Mouse (Mus musculus) heart, postnatal 10 days (tissue): ENCODE data around the gene Olfr1338. TPM values are rescaled to one million over a fixed set of nuclear protein-coding genes. Genes with fewer than 3 reads are reported as not detected.
A peak's percentile ranks its signal among the peaks of the same experiment; 100 is the strongest.
"Not testable (repeated sequence)": the region's sequence is repeated elsewhere in the genome, so short reads cannot be mapped to it uniquely, and the experiment has no call there.

Source experiments
- DNase-seq, 2 experiments: peaks; one replicate each; pipeline ENCODE4 v3.0.0; 2021
- intact Hi-C: fragments of 180-260 bp; cut with DNase I; formaldehyde crosslinking; loops from one replicate; pipeline ENCODE4 v1.15.1; 2025
- total RNA-seq, 2 experiments: library from RNA; stranded (reverse); gene quantifications; 2 replicates each; pipeline ENCODE4 v1.2.3; 2021

The Olfr1338 gene
- total RNA-seq = not detected

DNA sequence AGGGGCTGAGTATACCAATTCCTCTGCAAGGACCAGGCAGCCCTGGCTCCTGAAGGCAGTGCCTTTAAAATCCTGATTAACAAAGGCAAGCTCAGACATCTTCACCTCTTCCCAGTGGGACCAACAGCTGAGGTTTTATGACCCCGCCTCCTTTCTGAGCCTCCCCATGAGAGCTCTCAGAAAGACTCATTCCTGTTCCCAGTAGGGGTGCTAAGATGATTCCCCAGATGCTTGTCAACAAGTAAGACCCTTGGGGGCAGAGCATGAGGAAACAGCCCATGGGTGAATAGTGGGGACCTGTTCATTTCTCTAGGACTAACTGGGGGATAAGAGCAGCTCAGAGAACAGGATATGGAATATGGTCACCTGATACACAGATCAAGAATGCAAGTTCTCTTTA is at the start of gene Olfr1338:
Olfr1338 (minus strand) TSS at position 101 of the 400 bp plus-strand sequence.
- DNase-seq = no peak
- intact Hi-C loops = no loop called here

- intact Hi-C loops = not testable (repeated sequence)
- peak; percentile 4 to 13 for DNase-seq
Measured at GRCm38 (mm10) chr4:118792796-118793195, 34.3 kb upstream of the Olfr1338 start.

- intact Hi-C loops = no loop called here
- DNase-seq = no peak
Measured at GRCm38 (mm10) chr4:118782486-118782885, 23.9 kb upstream of the Olfr1338 start, which contains the start of gene Olfr1337. TSS of gene Olfr1337 (minus strand) at chr4:118782586.

DNA sequence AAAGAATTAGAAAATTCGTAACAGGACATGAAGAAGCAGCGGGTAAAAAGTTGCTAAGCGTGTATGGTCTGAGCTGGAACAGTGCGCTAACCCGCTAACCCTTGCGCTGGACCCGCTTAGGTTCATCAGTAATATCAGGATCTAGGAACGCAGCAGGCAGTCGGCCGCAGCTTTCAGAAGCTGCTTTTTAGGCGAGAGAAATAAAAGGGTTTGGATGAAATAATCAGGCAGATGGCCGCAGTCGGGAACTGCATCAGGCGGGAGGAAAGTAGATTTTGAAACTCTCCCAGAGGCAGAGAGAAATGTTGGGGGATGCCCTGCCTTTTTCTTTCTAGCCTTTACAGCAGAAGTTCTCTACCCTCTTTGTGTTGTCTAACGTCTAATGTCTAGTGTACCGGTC is 16.7 kb downstream of the Olfr1338 start:
- intact Hi-C loops = no loop called here
- no peak for DNase-seq

GRCm38 (mm10) chr4:118740988-118741698 is 17.4 kb downstream of the Olfr1338 start:
- intact Hi-C loops = no loop called here
- DNase-seq = no peak

GRCm38 (mm10) chr4:118739574-118739973 is 19.0 kb downstream of the Olfr1338 start:
- intact Hi-C loops = no loop called here
- no peak for DNase-seq

GRCm38 (mm10) chr4:118731875-118732274 is 26.7 kb downstream of the Olfr1338 start, which contains the start of gene Olfr1339:
TSS of gene Olfr1339 (plus strand) at chr4:118732175.
- DNase-seq = no peak
- intact Hi-C loops = no loop called here

DNA sequence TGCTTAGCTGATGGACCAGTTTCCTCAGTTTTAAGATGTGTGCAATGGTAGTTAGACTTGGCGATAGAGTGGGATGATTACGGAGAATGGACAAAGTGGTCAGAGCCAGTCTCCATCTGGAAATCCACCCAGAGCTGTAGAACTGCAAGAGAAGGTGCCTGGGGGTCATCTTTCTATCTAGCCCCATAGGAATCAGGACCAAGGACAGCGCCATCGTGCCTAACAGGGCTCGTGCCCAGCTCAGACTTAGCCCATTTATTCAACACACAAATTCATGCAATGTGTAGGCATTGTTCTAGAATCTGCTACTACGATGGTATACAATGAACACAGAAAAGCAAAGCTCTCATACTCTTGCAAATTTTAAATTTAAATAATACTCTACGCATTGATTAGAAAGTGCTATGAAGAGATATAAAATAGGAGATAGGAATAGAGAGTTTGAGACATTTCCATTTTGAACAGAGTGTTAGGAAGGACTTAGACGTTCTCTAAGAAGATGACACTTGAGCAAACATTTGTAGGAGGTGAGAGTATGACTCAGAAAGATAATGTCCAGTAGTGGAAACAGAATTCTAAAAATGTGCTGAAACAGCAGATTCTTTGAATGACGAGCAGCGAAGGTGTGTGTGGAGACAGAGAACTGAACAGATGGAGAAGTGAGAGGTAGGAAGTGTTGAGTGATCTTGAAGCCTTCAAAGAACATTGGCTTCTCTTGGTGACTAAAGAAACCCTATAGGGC is 36.6 kb downstream of the Olfr1338 start:
- intact Hi-C loops = no loop called here
- peak; percentile 6 to 34 for DNase-seq

DNA sequence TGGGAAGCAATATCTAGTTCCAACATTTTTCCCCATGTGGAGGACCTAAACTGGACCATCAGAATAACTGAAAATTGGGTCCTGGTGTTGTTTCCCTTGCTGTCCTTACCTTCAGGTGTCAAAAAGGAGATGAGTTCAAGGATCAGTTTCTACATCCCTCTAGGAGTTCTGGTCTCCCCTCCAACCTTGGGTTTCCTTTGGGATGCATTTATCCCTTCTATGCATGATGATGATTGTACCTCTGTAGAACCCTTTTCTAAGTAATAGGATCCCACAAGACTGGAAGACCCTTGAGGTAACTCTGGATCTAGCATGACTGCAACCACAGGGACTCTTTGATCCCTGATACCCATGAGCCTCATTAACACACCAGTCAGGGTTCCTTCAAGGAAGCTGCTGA is 38.7 kb downstream of the Olfr1338 start, which contains the start of gene Olfr1340:
Olfr1340 (plus strand) TSS at position 301 of the 400 bp plus-strand sequence.
- intact Hi-C loops = no loop called here
- DNase-seq = no peak

- DNase-seq = no peak
- intact Hi-C loops = no loop called here
Measured at GRCm38 (mm10) chr4:118711656-118712055, 46.9 kb downstream of the Olfr1338 start.

GRCm38 (mm10) chr4:118708086-118708485 is 50.5 kb downstream of the Olfr1338 start:
- DNase-seq = no peak
- intact Hi-C loops = no loop called here

DNA sequence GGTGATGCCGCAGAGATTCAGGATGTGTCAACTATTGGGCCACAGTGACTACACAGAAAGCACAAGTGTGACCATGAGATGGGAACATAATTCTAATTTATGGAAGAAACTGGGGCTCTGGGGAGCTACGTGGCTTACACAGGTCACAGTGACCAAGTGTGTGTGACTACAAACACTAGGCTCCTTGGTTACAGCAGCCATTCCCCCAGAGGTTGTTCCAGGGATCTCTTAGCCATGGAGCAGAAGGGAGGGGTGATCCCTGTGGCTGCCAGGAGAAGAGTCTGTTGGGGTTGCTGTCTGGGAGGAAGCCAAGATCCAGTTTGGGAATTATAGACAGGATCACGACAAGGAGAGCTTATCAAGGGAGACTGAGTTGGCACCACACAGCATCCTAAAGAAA is 55.3 kb downstream of the Olfr1338 start, which contains the start of gene Olfr1341:
Olfr1341 (plus strand) TSS at position 301 of the 400 bp plus-strand sequence.
- intact Hi-C loops = no loop called here
- DNase-seq = no peak

Other genes with a start within 250 kb of the Olfr1338 start
- not detected for gene 2610528J11Rik, start 231.7 kb downstream of the Olfr1338 start, total RNA-seq
- under 1 TPM in 1 of 2 experiments, not detected in 1; 0.12 TPM for gene Tmem125, start 214.7 kb downstream of the Olfr1338 start, total RNA-seq
- gene Cfap57, start 138.0 kb downstream of the Olfr1338 start, total RNA-seq = under 1 TPM; 0.07 to 0.17 TPM
- gene Ebna1bp2, start 137.9 kb downstream of the Olfr1338 start, total RNA-seq = 10 to 100 TPM; 39.8 to 49.6 TPM
- gene Olfr62, start 99.8 kb downstream of the Olfr1338 start, total RNA-seq = not detected
- not detected for gene Olfr1342, start 66.0 kb downstream of the Olfr1338 start, total RNA-seq
- not detected for gene Olfr1341, start 55.2 kb downstream of the Olfr1338 start, total RNA-seq
- not detected for gene Olfr1340, start 38.6 kb downstream of the Olfr1338 start, total RNA-seq
- gene Olfr1339, start 26.6 kb downstream of the Olfr1338 start, total RNA-seq = not detected
- not detected for gene Olfr1337, start 23.8 kb upstream of the Olfr1338 start, total RNA-seq
- gene Olfr1335, start 51.2 kb upstream of the Olfr1338 start, total RNA-seq = not detected
- not detected for gene Olfr1333, start 77.5 kb upstream of the Olfr1338 start, total RNA-seq
- not detected for gene Olfr1331, start 105.9 kb upstream of the Olfr1338 start, total RNA-seq
- not detected for gene Olfr1330, start 129.9 kb upstream of the Olfr1338 start, total RNA-seq
- gene Olfr1329, start 158.7 kb upstream of the Olfr1338 start, total RNA-seq = not detected
- not detected for gene Olfr1328, start 179.9 kb upstream of the Olfr1338 start, total RNA-seq
- gene Lao1, start 202.8 kb upstream of the Olfr1338 start, total RNA-seq = under 1 TPM in 1 of 2 experiments, not detected in 1; 0.38 TPM